Mouse (Mus musculus) spleen, adult 2 months (tissue): ENCODE data around the gene Ccdc15.

Experiments used
- CTCF ChIP-seq: fragments of 200-500 bp; IDR thresholded peaks from 2 replicates; pipeline ENCODE4 v1.5.1; 2011; ENCODE audit warnings: mild to moderate bottlenecking, inconsistent platforms; ENCODE audit not compliant: insufficient read depth, insufficient read length, insufficient replicate concordance; ENCODE audit errors: extremely low read depth
- POLR2A ChIP-seq: fragments of 200-500 bp; IDR thresholded peaks from 2 replicates; pipeline ENCODE4 v1.6.1; 2011; ENCODE audit warnings: low read depth, low read length, inconsistent platforms

- TF ChIP-seq CTCF (no peak), POLR2A (no peak)
These were observed 81.6 kb downstream of the Ccdc15 start for GRCm38 (mm10) chr9:37266622-37267021.
